Mouse (Mus musculus) liver, adult (tissue): ENCODE measurements around the gene Slc2a9.

Experiments used
- GATA4 ChIP-seq: IDR thresholded peaks from 2 replicates; pipeline ENCODE4 v1.6.1; 2014; ENCODE audit warnings: mild to moderate bottlenecking, low read length; ENCODE audit not compliant: insufficient replicate concordance

Gene Slc2a9

DNA sequence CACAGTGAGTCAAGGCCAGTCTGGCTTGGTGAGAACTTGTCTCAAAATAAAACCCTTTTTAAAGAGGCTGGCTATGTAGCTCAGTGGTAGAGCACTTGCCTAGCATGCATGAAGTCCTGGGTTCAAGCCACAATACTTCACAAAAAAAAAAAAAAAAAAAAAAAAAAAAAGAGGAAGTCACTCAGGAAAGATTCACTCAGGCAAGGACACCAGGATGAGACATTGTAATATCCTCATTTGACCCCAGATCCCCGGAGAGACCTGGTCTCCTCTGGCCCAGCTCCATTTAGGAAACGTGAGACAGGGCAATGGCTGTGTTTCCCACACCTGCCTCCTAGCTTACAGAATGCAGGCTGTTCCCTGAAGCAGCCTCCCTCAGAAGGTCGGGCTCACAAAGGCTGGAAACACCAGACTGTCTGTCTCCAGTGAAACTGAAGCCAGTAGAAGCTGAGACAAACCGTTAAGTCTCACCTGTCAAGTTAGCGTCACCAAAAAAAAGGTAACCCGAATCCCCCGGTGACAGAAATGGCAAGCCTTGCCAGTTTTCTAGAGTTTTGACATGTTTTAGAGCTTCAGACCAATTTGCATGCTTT lies 19.3 kb downstream of the Slc2a9 start:
- no peak for TF ChIP-seq GATA4

- TF ChIP-seq GATA4 = no peak
Observed at GRCm38 (mm10) chr5:38480822-38481707, 21.9 kb downstream of the Slc2a9 start.

DNA sequence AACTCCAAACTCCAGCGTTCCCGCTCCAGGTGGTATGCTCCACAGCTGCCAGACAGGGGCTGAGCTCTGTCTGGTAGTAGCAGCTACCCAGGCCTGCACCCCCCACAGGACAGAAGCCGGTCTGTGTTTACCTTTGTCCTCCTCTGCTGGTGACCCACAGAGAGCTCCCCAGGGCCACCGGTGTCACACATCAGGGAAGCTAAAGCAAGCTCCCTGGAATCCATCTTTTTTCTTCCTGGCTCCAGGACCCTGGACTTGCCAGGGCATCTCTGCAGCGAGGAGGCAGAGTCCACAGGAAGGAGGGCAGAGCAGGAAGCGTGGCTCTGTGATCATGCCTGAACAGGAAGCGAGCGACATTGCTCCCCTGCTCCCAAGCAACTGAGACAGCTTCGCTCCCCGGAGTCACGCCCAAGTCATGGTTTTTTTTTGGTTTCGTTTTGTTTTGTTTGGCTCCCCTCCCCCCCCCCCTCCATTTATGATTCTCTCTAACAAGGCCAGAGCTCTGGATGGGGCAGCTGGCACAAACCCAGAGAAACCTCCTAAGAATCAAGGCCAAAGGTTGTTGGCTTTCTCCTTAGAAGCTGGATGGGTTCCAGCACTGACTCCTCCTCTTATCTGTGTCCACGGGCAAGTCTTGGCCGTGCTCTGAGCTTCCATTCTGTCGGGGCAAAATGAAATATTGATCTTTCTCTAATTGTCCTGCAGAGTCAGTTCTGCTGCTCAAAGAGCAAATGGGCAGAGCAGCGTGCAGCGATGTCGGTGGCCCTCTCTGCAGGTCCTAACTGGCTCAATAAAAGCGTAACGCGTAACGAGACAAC lies 22.8 kb downstream of the Slc2a9 start:
- TF ChIP-seq GATA4 = peak; percentile 55; the same call in 1 of the 2 replicates

- TF ChIP-seq GATA4 = no peak
Observed at GRCm38 (mm10) chr5:38479027-38479426, 23.9 kb downstream of the Slc2a9 start.

DNA sequence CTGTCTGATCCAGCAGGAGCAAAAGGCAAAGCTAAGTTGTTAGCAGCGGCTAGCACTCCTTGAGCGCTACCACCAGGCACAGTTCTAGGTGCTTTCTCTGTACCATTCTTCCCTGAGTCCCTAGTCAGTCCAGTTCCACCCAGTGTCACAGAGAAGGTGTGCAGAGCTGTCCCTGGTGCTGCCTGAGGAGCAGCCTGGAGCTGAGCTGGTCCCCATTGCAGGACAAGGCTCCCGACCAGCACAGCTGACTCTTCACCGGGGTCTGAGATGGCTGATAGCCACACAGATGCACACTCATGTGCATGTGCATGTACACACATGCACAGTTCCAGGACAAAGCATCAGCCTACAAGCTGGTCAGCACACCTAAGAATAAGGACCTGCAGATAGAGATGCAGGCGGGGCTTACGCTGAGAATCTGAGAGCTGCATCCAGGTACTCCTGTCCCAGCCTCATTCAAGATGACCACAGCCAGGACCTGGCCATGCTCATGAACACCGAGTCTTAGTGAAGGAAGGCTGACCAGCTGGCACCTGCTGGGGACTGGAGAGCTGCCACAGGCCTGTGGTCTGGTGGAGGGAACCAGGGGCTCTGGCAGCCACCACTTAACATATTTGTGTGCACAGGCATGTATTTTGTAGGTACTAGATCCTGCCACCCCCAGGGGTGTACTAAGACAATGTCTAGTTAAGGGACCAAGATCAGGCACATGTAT lies 25.1 kb downstream of the Slc2a9 start:
- TF ChIP-seq GATA4 = no peak

GRCm38 (mm10) chr5:38476861-38477565 lies 25.9 kb downstream of the Slc2a9 start:
- TF ChIP-seq GATA4 = no peak

DNA sequence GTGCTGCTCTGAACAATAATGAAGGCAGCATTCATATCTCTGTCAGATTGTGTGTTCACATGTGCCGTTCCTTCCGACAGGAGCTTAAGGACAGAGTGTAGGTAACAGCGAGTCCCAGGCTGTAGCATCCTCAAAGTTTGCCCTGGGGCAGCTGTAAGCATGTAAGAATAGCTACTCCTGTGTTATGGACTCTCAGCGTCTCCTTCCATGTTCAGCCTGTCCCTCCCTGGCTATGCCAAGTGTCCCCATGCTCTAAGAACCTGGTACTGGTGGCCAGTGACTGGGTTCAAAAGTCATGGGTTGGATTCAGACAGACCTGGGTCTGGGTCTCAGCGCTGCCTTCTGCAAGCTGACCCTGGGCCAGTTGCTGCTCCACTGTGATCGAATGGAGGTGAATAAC lies 32.1 kb downstream of the Slc2a9 start:
- TF ChIP-seq GATA4 = no peak

GRCm38 (mm10) chr5:38469891-38470578 lies 32.9 kb downstream of the Slc2a9 start:
- no peak for TF ChIP-seq GATA4

DNA sequence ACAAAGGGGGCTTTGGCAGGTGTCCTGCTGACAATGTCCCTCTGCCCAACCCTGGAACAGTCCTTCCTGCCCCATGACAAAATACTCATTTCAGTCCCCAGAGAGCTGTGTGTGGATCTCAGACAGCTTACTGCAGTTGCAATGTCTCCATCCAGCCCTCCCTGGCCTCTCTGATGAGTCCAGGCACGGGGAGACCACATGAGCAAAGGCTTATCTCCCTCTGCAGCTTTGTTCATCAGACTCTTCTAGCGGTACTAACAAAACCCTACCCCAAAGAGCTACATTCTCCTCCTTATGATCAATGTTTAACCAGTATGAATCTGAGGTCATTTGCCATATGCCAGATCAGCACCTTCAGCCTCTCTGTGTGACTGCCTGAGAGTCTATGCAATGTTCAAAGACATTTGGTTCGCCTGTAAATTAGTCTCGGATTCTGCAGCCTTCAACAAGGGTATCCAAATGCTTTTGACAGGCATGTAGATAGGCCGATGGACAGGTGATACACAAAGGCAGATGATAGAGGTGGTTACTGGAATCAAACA lies 36.3 kb downstream of the Slc2a9 start:
- TF ChIP-seq GATA4 = no peak

- TF ChIP-seq GATA4 = no peak
Observed at GRCm38 (mm10) chr5:38461261-38461660, 41.7 kb downstream of the Slc2a9 start.

DNA sequence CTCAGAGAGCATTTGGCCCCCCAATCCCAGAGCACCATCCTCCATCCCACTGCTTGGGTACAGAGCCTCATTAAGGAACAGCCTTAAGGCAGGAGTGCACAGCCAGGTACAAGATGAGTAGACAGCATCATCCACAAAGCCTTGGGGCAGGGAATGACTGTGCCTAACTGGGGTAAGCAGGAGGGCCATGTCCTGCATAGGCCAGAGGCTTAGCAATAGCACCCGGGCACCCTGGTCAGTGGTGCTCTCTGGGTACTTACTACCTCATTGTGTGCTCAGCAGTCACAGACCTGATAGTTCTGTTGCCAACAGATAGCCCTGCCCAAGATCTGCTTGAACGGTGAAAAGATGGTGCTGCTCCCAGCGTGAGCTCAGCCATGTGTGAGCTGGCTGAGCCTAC lies 52.0 kb downstream of the Slc2a9 start:
- TF ChIP-seq GATA4 = no peak

GRCm38 (mm10) chr5:38449607-38450006 lies 53.3 kb downstream of the Slc2a9 start:
- no peak for TF ChIP-seq GATA4

DNA sequence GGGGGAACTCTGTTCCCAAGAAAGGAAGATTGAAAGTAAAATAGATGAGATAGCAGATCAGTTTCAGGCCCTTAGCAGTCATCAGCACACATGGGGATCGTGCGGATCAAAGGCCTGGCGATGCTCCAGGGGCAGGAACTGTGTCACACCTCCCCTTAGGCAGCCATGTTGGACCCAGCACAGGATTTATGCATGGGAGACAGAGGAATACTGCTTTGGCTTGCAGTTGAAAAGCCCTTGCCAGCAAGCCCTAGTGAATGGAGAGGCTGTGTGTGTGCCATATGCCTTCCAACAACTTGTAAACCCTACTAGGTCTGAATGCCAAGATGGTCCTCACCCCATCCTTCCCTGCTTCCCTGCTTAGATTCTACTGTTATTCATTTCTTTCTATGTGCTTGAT lies 54.8 kb downstream of the Slc2a9 start:
- no peak for TF ChIP-seq GATA4
